Mouse (Mus musculus) heart, postnatal 0 days (tissue): Measurements from ENCODE around the gene Snap47.
"Not testable (repeated sequence)": the region's sequence is repeated elsewhere in the genome, so short reads cannot be mapped to it uniquely, and the experiment has no call there.

Experiments used
- CTCF ChIP-seq: IDR thresholded peaks from 2 replicates; pipeline ENCODE4 v1.5.1; 2016; ENCODE audit warnings: antibody characterized with exemption, control low read depth, low read depth
- EP300 ChIP-seq: IDR thresholded peaks from 2 replicates; pipeline ENCODE4 v1.6.1; 2016; ENCODE audit warnings: antibody characterized with exemption, low read depth

- TF ChIP-seq CTCF, EP300: not testable (repeated sequence)
Measured at GRCm38 (mm10) chr11:59367955-59368354, 83.0 kb downstream of the Snap47 start.
